Mouse (Mus musculus) heart, postnatal 0 days (tissue): ENCODE measurements at regions not wholly inside any gene's neighbourhood (a gene's known extent, or its start where the extent isn't known, plus 50 kb on each side); places are given as distances from the start of the nearest gene placed in this dataset.

Experiments used
- CTCF ChIP-seq: IDR thresholded peaks from 2 replicates; pipeline ENCODE4 v1.5.1; 2016; ENCODE audit warnings: antibody characterized with exemption, control low read depth, low read depth
- EP300 ChIP-seq: IDR thresholded peaks from 2 replicates; pipeline ENCODE4 v1.6.1; 2016; ENCODE audit warnings: antibody characterized with exemption, low read depth

DNA sequence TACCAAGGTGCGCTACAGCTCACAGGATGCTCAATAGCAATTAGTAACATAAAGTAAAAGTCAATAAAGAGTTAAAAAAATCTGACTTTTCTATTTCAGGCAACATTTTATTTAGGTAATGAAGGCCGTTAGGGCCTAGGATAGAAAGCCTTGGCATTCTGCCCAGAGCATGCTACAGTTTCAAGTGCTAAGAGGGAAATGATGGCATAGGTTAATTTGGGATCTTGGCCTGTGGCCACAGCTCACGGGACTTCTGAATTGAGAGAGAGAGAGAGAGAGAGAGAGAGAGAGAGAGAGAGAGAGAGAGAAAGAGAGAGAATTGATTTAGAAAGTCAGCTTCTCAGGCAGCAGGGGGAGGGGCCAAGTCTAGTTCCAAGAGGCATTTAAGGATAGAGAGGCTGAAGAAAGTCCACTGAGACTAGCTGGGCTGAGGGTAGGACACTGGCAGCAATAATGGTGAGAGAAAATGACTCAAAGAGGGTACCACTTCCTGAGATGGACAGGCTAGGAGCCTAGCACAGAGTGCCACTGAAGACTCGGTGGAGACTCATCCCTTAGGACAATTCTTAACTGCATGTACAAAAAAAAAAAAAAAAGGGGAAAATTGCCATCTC is 52.6 kb upstream of the Klf14 start:
- TF ChIP-seq CTCF: no peak; the same call in 1 of the 2 replicates
- TF ChIP-seq EP300: peak; percentile 98
